Mouse (Mus musculus) testis, adult 2 months (tissue): ENCODE results near the gene Phactr4.

Source experiments
- CTCF ChIP-seq: fragments of 200-500 bp; IDR thresholded peaks from 2 replicates; pipeline ENCODE4 v1.5.1; 2012; ENCODE audit warnings: low read depth, mild to moderate bottlenecking, inconsistent platforms, low read length, moderate library complexity; ENCODE audit not compliant: control insufficient read depth, insufficient read depth, insufficient replicate concordance
- POLR2A ChIP-seq: fragments of 200-500 bp; IDR thresholded peaks from 2 replicates; pipeline ENCODE4 v1.6.1; 2012; ENCODE audit warnings: low read depth, mild to moderate bottlenecking, inconsistent platforms, low read length, moderate library complexity; ENCODE audit not compliant: control insufficient read depth

- TF ChIP-seq CTCF (no peak), POLR2A (no peak)
Measured at GRCm38 (mm10) chr4:132460225-132460624, 37.9 kb upstream of the Phactr4 start.
